Mouse (Mus musculus) limb, embryonic 13.5 days (tissue): Measurements from ENCODE around the gene Atp11a. TPM values are rescaled to one million over a fixed set of nuclear protein-coding genes. Genes with fewer than 3 reads are reported as not detected.
A peak's percentile ranks its signal among the peaks of the same experiment; 100 is the strongest.

Experiments
- ATAC-seq: fragments of 200-750 bp; cut with Nextera tagmentation; 2 replicates; pipeline ENCODE4 v1.8.0; 2017; ENCODE audit warnings: low read depth, moderate number of reproducible peaks, moderate TSS enrichment; ENCODE audit not compliant: low FRiP score
- H3K27ac ChIP-seq: fragments of 300-500 bp; sonication (generic); 2 replicates; pipeline ENCODE4 v1.5.1; 2015; ENCODE audit warnings: inconsistent platforms, mild to moderate bottlenecking, moderate library complexity
- H3K27me3 ChIP-seq: fragments of 300-500 bp; sonication (generic); 2 replicates; pipeline ENCODE4 v1.6.1; 2015; ENCODE audit warnings: mild to moderate bottlenecking, inconsistent platforms
- H3K36me3 ChIP-seq: fragments of 300-500 bp; sonication (generic); 2 replicates; pipeline ENCODE4 v1.6.1; 2015; ENCODE audit warnings: inconsistent platforms, mild to moderate bottlenecking, moderate library complexity
- H3K4me1 ChIP-seq: fragments of 300-500 bp; sonication (generic); 2 replicates; pipeline ENCODE4 v1.6.1; 2015; ENCODE audit warnings: inconsistent platforms
- H3K4me2 ChIP-seq: fragments of 300-500 bp; sonication (generic); replicated peaks from 2 replicates; pipeline ENCODE4 v1.6.1; 2015; ENCODE audit warnings: inconsistent platforms, mild to moderate bottlenecking, moderate library complexity
- H3K4me3 ChIP-seq: fragments of 300-500 bp; sonication (generic); 2 replicates; pipeline ENCODE4 v1.5.1; 2015; ENCODE audit warnings: moderate library complexity, mild to moderate bottlenecking, inconsistent platforms
- H3K9ac ChIP-seq: fragments of 300-500 bp; sonication (generic); 2 replicates; pipeline ENCODE4 v1.6.1; 2015; ENCODE audit warnings: mild to moderate bottlenecking, inconsistent platforms
- H3K9me3 ChIP-seq: fragments of 300-500 bp; sonication (generic); 2 replicates; pipeline ENCODE4 v1.6.1; 2016; ENCODE audit warnings: inconsistent platforms
- WGBS: fragments of 180-500 bp; shearing (Covaris S2); methylation state at CpG from one replicate; pipeline ENCODE4 v1.1.7; 2015; 5-methylcytosine and 5-hydroxymethylcytosine counted together
- polyA plus RNA-seq: library from polyadenylated mRNA; unstranded; fragments of >200 nt; fragmentation: Nextera tagmentation; extraction: Ambion mirVana; gene quantifications from 2 replicates; pipeline ENCODE4 v1.2.1, GENCODE M21; 2015

The Atp11a gene
- polyA plus RNA-seq, 1 experiment from 2014 or later, result 15.2 TPM

DNA sequence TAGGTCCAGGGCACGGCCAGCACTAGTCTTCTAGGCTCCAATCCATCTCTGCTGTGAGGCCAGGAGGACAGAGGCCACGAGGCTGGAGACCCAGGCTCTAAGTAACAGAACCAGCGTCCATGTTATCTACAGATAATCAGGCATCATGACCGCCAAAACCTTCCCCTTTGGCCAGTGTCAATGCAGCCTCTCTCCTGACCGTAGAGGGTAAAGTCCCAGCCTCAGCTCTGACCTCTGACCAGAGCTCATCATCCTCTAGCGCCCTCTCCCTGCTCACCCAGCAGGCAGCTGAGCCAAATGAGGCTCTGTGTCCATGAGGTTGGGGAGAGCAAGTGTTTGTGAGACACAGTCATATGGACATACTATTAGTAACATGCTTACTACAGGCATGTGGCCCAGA, 42.3 kb downstream of the Atp11a start:
- Histone ChIP-seq H3K4me1 (peaks cover 29% of the 10 kb centered on the region), H3K36me3 (no peaks in the 10 kb centered on the region), H3K9me3 (no peaks in the 10 kb centered on the region), H3K9ac (no peak overlapping the region), H3K27me3 (no peaks in the 10 kb centered on the region), H3K4me2 (no peak overlapping the region), H3K4me3 (no peak overlapping the region), H3K27ac (no peak overlapping the region)
- no peak for ATAC-seq
- 79% methylated on average over 6 of the region's 6 CpGs for WGBS

DNA sequence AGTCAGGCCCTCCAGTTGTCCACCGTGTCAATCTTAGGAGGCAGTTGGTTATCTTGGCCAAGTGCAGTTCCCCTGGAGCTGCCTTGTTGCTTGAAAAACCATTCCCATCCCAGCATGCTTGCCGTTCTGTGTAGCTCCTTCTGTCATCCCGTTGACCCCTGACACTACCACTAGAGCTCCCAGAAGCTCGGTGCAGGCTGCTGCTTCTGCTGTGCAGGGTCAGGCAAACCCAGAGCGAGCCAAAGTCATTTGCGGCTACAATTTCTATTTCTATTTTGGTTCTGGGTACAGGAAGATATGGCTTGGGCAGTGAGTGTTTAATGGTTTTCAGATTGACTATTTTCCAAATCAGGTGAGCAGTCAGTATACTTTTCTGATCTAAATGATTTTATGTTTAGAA, 43.0 kb downstream of the Atp11a start:
- ATAC-seq, result no peak
- Histone ChIP-seq H3K4me1 (peaks cover 29% of the 10 kb centered on the region), H3K27ac (no peak overlapping the region), H3K9ac (no peak overlapping the region), H3K36me3 (no peaks in the 10 kb centered on the region), H3K9me3 (no peaks in the 10 kb centered on the region), H3K4me2 (no peak overlapping the region), H3K27me3 (no peaks in the 10 kb centered on the region), H3K4me3 (no peak overlapping the region)
- WGBS, result 74% methylated on average over 6 of the region's 6 CpGs

DNA sequence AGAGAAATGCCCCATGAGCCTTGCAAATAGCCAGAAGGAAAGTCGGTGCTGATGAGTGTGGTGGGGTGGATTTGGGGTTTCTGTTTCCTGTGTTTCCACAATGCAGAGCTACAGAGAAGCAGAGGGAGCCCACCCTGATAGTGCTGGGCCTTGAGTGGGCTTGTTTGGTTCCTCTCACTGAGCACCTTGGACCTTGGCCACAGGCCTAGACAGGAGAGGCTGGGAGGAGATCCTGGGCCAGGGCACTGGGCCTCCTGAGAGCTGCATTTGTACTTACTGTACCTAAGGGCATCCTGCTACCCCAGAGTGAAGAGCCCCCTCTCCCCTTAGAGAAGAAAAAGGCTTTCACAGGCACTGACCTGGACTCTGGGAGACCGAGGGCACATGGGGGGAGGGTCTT, 43.4 kb downstream of the Atp11a start:
- no peaks in the 10 kb centered on the region for H3K36me3 ChIP-seq
- no peak overlapping the region for H3K9ac ChIP-seq
- no peaks in the 10 kb centered on the region for H3K9me3 ChIP-seq
- H3K4me2 ChIP-seq, result no peak overlapping the region
- H3K4me1 ChIP-seq, result peaks cover 29% of the 10 kb centered on the region
- 50% methylated on average over 2 of the region's 2 CpGs for WGBS
- H3K27me3 ChIP-seq, result no peaks in the 10 kb centered on the region
- ATAC-seq, result no peak
- no peak overlapping the region for H3K27ac ChIP-seq
- no peak overlapping the region for H3K4me3 ChIP-seq

DNA sequence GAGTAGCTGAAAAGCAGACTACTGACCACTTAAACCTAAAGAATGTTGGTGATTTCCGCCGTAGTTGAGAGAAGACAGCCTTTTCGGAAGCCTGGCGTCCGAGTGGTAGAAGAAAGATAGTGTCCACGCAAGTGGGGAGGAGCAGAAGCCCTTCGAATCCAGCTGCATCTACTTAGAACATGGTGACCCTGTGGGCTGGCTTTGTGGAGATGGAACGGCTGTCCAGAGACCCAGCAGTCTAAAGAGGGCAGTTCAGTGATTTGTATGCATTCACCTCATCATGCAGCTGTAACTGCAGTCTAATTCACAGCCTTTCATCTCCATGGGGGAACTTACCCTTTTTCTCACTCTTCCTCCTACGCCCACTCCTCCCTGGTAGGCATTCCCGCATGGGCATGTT, 44.8 kb downstream of the Atp11a start:
- H3K9ac ChIP-seq, result no peak overlapping the region
- 58% methylated on average over 10 of the region's 10 CpGs for WGBS
- no peak for ATAC-seq
- H3K36me3 ChIP-seq, result peaks cover 4% of the 10 kb centered on the region; the same call in 1 of the 2 replicates
- H3K27ac ChIP-seq, result peak overlapping the region; percentile 4; the same call in 1 of the 2 replicates
- H3K4me3 ChIP-seq, result no peak overlapping the region
- no peaks in the 10 kb centered on the region for H3K9me3 ChIP-seq
- no peaks in the 10 kb centered on the region for H3K27me3 ChIP-seq
- peaks cover 29% of the 10 kb centered on the region for H3K4me1 ChIP-seq
- no peak overlapping the region for H3K4me2 ChIP-seq

DNA sequence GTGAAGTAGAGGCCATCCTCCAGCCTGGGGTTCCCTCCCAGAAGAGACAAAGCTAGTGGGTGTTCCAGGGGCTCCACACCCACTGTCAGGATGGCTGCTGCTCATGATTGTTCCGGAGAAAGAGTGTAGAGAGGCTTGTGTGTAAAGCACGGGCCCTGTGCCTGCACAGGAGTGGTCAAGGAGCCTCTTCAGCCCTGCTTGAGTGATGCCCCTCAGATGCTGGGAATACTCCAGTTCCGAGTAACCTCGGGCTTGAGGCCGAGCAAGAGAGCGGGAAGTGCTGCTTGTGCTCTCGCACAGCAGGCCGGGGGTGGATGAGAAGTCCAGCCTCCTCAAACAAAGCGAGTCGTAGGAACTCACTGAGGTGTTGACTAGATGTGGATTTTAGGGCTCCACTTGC, 46.3 kb downstream of the Atp11a start:
- WGBS, result 85% methylated on average over 10 of the region's 10 CpGs
- Histone ChIP-seq H3K9me3 (no peaks in the 10 kb centered on the region), H3K4me3 (no peak overlapping the region), H3K27me3 (no peaks in the 10 kb centered on the region), H3K4me2 (no peak overlapping the region), H3K9ac (no peak overlapping the region), H3K27ac (no peak overlapping the region), H3K36me3 (peaks cover 13% of the 10 kb centered on the region), H3K4me1 (peaks cover 29% of the 10 kb centered on the region)
- ATAC-seq, result no peak

DNA sequence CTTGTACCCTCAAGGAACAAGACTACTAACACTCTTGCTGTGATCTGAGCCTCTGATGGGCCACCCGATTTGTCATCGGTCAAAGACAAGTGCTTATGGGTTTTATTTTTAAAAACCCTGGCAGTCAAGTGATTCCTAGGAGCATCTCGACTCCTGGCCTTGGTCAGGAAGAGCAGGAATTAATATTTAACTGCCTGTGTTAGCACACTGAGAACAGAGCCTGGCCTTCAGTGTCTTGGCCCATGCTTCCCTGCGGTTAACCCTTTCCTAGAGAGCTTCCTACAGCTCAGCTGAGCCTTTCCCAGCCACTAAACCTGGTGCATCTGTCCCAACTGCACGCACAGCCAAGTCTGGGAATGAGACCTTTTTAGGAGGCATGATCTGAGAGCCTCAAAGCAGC, 48.1 kb downstream of the Atp11a start:
- ATAC-seq, result no peak
- 79% methylated on average over 5 of the region's 5 CpGs for WGBS
- H3K27me3 ChIP-seq, result no peaks in the 10 kb centered on the region
- no peaks in the 10 kb centered on the region for H3K9me3 ChIP-seq
- no peak overlapping the region for H3K27ac ChIP-seq
- no peak overlapping the region for H3K9ac ChIP-seq
- peaks cover 22% of the 10 kb centered on the region for H3K4me1 ChIP-seq
- H3K36me3 ChIP-seq, result peaks cover 22% of the 10 kb centered on the region
- no peak overlapping the region for H3K4me2 ChIP-seq
- H3K4me3 ChIP-seq, result no peak overlapping the region

DNA sequence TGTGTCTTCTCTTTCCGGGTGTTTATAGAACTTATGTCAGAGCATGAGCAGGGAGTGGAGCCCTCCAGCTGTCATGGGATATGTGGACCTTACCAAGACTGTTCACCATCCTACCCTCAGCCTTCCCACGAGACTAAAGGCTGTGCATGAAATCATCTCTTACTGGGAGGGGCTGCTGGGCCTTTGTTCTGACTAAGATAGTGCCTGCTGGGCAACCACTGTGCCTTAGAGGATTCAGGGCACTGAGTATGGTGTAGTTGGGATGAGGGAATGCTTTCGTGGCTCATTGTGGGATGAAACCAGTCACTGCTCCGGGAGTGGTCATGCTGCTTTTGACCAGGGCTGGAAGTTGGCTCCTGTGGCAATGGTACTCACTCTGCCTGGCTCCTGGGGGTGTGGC, 48.8 kb downstream of the Atp11a start:
- Histone ChIP-seq H3K4me2 (no peak overlapping the region), H3K9ac (no peak overlapping the region), H3K9me3 (no peaks in the 10 kb centered on the region), H3K36me3 (peaks cover 24% of the 10 kb centered on the region), H3K4me3 (no peak overlapping the region), H3K27ac (no peak overlapping the region), H3K4me1 (peaks cover 16% of the 10 kb centered on the region), H3K27me3 (no peaks in the 10 kb centered on the region)
- no peak for ATAC-seq
- 86% methylated on average over 4 of the region's 4 CpGs for WGBS

DNA sequence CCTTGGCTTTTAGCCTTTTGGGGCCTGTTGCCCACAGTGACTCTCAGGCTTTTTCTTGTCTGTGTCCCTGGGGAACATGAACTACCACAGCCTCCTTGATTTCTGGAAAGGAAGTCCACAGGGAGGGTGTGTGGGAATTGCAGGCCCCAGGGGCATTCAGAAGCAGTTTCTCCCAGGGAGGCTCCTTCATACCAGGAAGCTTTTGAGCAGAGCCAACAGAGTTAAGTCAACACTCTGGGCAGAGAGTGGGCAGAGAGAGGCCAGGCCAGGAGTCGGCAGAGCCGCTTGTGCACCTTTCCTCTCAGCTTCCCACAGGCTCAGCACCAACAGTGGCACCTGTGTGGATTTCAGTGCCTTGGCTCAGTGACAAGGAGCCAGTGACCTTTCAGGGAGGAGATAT, 51.2 kb downstream of the Atp11a start:
- Histone ChIP-seq H3K36me3 (peaks cover 41% of the 10 kb centered on the region), H3K4me3 (no peak overlapping the region), H3K4me1 (no peaks in the 10 kb centered on the region), H3K27me3 (no peaks in the 10 kb centered on the region), H3K9me3 (no peaks in the 10 kb centered on the region), H3K27ac (no peak overlapping the region), H3K9ac (no peak overlapping the region), H3K4me2 (no peak overlapping the region)
- WGBS, result 86% methylated on average over 2 of the region's 2 CpGs
- ATAC-seq, result no peak

DNA sequence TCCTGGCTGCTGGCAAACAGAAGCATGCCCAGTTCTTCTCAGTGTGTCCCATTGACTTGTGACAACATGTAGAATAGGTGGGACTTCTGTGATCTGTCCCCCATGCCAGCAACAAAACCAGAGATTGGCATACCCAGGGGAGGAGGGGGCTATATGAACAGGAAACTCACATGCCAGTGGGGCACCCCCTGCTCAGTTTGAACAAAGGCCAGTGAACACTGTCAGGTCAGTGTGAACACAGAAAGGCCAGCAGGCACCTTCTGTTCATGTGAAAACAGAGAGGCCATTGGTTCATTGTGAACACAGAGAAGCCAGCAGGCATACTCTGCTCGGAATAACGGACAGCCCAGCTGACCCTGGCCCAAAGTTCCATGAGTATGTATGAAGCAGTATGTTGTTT, 52.7 kb downstream of the Atp11a start:
- Histone ChIP-seq H3K4me2 (no peak overlapping the region), H3K36me3 (peaks cover 44% of the 10 kb centered on the region), H3K27me3 (no peaks in the 10 kb centered on the region), H3K9me3 (no peaks in the 10 kb centered on the region), H3K4me1 (no peaks in the 10 kb centered on the region), H3K9ac (no peak overlapping the region), H3K4me3 (no peak overlapping the region), H3K27ac (no peak overlapping the region)
- 87% methylated on average over 2 of the region's 2 CpGs for WGBS
- ATAC-seq, result no peak

DNA sequence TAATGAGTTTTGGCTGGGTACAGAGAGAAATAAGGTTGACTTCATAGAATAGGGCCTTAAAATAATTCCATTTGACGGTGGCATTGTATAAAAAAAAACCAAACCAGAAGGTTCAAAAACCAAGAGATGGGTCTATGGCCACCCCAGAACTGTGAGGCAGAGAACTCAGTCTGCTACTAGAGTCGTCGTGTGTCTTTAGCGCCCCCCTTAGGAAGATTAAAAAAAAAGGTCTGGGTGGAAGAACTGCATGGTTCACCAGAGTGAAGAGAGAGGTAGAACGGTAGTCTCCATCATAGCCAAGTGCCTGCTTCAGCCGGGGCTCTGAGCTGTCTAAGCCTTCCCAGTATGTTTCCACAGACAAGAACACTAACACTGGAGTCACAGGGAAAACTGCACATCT, 54.4 kb downstream of the Atp11a start:
- 45% methylated on average over 6 of the region's 6 CpGs for WGBS
- no peaks in the 10 kb centered on the region for H3K27me3 ChIP-seq
- H3K36me3 ChIP-seq, result peaks cover 49% of the 10 kb centered on the region
- no peak for ATAC-seq
- no peak overlapping the region for H3K4me2 ChIP-seq
- H3K9me3 ChIP-seq, result no peaks in the 10 kb centered on the region
- no peak overlapping the region for H3K4me3 ChIP-seq
- H3K9ac ChIP-seq, result no peak overlapping the region
- no peaks in the 10 kb centered on the region for H3K4me1 ChIP-seq
- no peak overlapping the region for H3K27ac ChIP-seq

DNA sequence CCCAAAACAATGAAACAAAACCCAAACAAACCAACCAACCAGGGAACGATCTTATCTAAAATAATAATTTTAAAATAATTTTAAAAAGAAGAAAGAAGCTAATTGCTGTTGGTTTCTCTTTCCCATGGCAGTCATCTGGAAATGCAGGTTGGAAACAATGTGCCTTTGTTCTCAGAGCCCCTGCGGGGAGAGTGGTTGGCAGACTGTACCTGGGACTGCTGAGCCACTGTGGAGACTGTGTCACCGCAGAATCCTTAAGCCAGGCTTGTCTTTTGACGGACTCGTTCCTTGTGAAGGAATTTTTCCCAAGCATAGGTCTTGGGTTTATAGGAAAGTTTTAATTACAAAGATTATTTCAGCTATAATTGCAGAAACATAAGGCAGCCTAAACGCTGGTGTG, 59.6 kb downstream of the Atp11a start:
- no peak overlapping the region for H3K9ac ChIP-seq
- no peak overlapping the region for H3K4me2 ChIP-seq
- no peak overlapping the region for H3K27ac ChIP-seq
- no peaks in the 10 kb centered on the region for H3K4me1 ChIP-seq
- ATAC-seq, result no peak
- H3K9me3 ChIP-seq, result no peaks in the 10 kb centered on the region
- H3K4me3 ChIP-seq, result no peak overlapping the region
- no peaks in the 10 kb centered on the region for H3K27me3 ChIP-seq
- peaks cover 54% of the 10 kb centered on the region for H3K36me3 ChIP-seq
- 63% methylated on average over 6 of the region's 6 CpGs for WGBS

DNA sequence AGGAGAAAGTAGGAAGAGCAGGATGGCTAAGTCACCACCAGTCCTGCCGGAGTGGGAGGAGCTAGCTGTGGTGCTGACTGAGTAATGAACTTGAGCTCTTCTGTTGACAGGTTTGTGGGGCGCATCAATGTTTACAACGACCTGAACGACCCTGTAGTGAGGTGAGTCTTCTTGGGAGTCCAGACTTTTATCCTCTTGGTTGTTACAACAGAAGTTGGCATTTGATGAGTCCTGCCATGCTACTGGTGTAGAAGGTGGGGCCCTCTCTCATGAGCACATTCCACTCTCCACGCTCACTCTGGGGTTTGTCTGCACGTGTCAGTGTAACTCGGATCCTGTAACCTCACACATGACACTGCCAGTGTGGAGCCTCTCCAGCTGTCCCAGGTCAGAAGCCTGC, 66.1 kb downstream of the Atp11a start:
- Histone ChIP-seq H3K36me3 (peaks cover 81% of the 10 kb centered on the region), H3K4me1 (no peaks in the 10 kb centered on the region), H3K9me3 (no peaks in the 10 kb centered on the region), H3K9ac (no peak overlapping the region), H3K27ac (no peak overlapping the region), H3K27me3 (no peaks in the 10 kb centered on the region), H3K4me2 (no peak overlapping the region), H3K4me3 (no peak overlapping the region)
- 0 out of 2 replicates have a peak, but pooled peaks have one; percentile 19 for ATAC-seq
- WGBS, result 65% methylated on average over 7 of the region's 7 CpGs

DNA sequence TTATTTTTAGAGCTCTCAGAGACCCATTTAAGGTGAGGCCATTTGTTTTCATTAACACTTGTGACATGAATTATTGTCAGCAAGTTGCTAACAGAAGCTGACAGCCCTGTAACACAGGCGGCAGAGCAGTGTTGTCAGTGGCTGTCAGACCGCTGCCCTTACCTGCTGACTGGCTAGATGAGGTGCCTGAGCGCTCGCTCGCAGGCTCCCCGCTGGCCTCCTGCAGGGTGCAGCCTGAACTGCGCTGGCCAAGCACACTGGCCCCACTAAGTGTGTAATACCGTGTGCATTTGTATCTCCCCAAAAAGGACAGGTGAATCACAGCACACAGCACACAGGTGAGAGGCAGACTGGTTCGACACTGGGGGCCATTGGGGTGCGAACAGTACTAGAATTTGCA, 67.7 kb downstream of the Atp11a start:
- Histone ChIP-seq H3K27ac (no peak overlapping the region), H3K36me3 (peaks cover 96% of the 10 kb centered on the region), H3K4me2 (no peak overlapping the region), H3K27me3 (no peaks in the 10 kb centered on the region), H3K4me1 (no peaks in the 10 kb centered on the region), H3K9me3 (no peaks in the 10 kb centered on the region), H3K9ac (no peak overlapping the region), H3K4me3 (no peak overlapping the region)
- ATAC-seq, result no peak
- 55% methylated on average over 10 of the region's 10 CpGs for WGBS
